Mouse (Mus musculus) cerebellum, adult 2 months (tissue): ENCODE measurements at regions not wholly inside any gene's neighbourhood (a gene's known extent, or its start where the extent isn't known, plus 50 kb on each side); places are given as distances from the start of the nearest gene placed in this dataset.

Experiments used
- CTCF ChIP-seq: fragments of 200-500 bp; IDR thresholded peaks from 2 replicates; pipeline ENCODE4 v1.5.1; 2011; ENCODE audit warnings: low read depth, mild to moderate bottlenecking, control low read depth, low read length, moderate library complexity, borderline replicate concordance; ENCODE audit not compliant: insufficient read depth
- POLR2A ChIP-seq: fragments of 200-500 bp; IDR thresholded peaks from 2 replicates; pipeline ENCODE4 v1.6.1; 2011; ENCODE audit warnings: low read length, control low read depth, borderline replicate concordance; ENCODE audit not compliant: insufficient read depth

DNA sequence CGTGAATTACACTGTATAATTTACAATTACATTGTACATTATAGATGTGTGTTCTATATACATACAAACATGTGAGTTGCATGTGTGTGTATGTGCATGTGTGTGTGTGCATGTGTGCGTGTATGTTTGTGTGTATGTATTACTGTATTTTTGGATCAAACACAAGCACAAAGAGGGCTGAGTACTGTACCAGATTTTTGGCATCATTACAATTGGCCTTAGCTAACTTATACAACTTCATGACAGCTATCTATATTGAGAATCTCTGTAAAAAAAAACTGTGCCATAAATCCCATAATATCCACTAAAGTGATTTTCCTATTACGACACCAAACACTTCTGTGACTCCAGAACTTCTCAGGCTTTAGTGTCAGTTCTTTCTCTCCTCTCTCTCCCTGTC, 444.9 kb downstream of the Hdgfl1 start:
- TF ChIP-seq POLR2A (no peak), CTCF (no peak)
